Mouse (Mus musculus): Measurements from ENCODE around the gene Cox4i2. TPM values are rescaled to one million over a fixed set of nuclear protein-coding genes. Genes with fewer than 3 reads are reported as not detected.

Gene Cox4i2
- polyA plus RNA-seq, 2 experiments from 2014 or later: 0.46 TPM; not detected in 1

DNA sequence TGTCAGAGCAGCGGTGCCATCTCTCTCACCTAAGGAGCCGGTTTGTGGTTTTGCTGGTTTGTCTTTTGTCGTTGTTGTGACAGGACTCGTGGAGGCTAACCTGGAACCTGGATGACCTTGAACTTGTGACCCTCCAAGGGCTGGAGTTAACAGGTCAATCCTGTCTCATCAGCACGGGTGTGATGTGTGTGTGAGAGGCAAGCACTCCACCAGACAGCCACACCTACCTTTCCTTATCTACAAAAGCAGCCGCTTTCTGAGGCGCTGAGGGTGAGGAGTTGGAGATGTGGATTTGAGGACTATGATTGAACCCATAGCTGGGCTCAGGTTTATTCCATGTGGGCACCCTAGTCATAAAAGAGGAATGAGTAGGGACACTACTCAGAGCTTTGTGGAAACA lies 15.7 kb downstream of the Cox4i2 start:
- no peak for ATAC-seq

- no peak for ATAC-seq
Measured at GRCm38 (mm10) chr2:152771571-152771970, 17.6 kb downstream of the Cox4i2 start.

DNA sequence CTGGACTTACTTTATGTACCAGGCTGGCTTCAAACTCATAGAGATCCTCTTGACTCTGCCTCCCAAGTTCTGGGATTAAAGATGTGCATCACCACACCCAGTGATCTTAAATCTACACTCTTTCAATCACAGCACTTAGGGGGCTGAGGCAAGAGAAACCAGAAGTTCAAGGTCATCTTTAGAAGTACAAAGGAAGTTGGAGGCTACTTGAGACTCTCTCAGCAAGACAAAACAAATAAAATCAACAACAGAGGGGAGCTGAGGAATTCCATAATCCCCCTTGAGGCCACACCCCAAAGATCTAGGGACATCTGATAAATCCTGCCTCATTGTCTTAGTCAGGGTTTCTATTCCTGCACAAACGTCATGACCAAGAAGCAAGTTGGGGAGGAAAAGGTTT lies 18.3 kb downstream of the Cox4i2 start:
- ATAC-seq: no peak

DNA sequence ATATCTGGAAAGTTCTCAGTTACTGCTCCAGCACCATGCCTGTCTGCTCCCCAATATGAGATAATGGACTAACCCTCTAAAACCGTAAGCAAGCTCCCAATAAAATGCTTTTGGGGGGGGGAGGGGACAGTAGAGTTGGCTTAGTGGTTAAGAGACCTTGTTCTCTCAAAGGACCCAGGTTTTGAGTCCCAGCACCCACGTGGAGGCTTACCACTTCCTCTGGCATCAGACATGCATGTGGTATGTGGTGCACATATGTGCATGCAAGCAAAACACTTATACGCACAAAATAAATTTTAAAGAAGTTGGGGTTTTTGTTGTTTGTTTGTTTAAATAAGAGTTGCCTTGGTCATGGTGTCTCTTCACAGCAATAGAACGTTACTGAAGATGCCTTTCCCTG lies 21.4 kb downstream of the Cox4i2 start:
- peak; percentile 85 for ATAC-seq

- ATAC-seq: no peak
Measured at GRCm38 (mm10) chr2:152776019-152776418, 22.0 kb downstream of the Cox4i2 start.

DNA sequence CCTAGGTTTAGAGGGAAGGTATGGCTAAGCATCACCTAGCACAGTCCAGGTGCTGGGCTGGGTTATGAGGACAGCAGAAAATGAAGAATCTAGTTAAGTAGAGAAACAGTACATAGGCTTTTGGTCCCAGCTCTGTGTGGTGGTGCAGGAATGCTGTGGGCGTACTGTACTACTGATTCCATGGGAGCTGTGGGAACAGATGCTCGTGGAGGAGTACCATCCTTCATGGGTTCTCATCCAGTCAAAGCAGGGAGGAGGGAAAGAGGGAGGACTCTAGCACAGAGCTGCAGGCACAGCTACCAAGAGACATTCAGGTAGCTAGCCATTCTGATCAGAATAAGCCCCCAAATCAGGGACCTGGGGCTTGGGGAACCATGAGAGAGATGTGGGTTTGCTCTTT lies 22.5 kb downstream of the Cox4i2 start:
- no peak for ATAC-seq

DNA sequence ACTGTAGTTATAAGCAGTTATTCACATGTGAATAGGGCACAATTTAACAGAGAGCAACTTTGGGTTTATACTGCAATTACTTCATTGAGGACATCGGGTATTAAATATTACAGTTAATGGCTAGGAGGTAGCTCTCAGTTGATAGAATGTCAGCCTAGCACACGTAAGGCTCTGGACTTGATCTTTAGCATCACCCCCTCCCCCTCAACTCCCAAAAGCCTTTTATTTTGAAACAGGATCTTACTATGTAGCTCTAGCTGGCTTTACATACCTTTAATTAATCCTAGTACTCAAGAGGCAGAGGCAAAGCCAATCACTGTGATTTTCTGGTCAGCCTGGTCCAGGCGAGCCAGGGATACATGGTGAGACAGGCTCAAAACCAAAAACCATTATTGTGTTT lies 23.1 kb downstream of the Cox4i2 start:
- ATAC-seq: no peak

GRCm38 (mm10) chr2:152780466-152780865 lies 26.5 kb downstream of the Cox4i2 start:
- ATAC-seq: no peak

GRCm38 (mm10) chr2:152781031-152781711 lies 27.2 kb downstream of the Cox4i2 start:
- no peak for ATAC-seq

DNA sequence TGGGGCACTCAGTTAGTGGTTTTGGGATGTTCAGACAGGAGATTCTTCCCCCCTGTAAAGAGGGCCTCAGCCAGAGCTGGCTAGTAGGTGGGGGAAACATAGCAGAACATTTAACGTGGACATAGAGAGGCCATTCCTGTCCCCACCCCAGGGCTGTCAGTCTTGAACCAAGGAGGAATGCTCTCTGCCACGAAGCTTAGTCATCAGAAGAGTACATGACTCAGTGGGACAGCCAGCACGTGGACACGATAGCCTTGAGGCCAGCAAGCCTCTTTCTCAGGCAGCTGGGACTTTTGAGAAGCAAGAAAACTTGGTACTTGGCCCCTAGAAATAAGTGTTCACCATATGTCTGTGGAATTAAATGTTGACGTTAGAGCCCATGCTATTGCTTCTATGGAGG lies 28.7 kb downstream of the Cox4i2 start:
- no peak for ATAC-seq

GRCm38 (mm10) chr2:152783241-152783640 lies 29.3 kb downstream of the Cox4i2 start:
- no peak for ATAC-seq

- ATAC-seq: no peak
Measured at GRCm38 (mm10) chr2:152784640-152785039, 30.7 kb downstream of the Cox4i2 start.

DNA sequence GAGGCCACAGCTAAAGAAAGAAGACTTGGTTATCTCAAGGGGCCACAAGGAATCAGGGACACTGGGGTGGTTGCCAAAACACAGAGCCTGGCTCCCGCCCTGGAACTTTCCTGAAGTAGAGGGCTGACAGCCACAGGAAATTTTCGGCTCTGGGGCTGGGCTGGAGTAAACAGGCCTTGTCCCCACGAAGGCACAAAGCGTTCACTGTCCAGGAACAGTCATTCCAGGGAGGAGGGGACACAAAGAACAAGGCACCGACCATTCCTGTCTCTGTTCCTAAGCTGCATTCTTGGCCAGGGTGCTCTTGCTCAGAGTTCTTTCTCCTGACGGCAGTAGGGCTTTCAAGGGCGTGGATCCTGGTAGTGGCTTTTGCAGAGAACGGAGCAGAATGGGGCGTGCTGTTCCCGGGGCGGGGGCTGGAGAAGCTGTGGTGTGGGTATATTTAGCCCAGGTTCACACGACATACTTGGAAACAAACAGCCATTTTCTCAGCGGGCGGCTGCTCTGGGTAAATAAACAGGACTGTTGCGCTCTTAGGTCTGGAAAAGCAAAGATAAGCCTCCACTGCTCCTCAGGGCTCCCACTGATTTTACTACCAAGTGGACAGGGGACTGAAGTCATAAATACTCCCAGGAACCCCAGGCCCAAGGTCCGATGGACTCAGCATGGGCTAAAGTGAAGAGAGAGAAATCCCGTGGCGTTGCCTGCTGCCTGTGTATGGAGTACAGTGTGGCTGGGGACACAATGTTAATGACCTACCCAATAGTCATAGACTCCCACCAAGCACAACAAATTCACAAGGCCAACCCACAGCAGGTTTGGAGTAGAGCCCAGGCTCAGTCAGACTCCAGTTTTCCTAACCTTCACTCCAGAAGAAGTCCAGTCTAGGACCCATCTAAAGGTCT lies 31.7 kb downstream of the Cox4i2 start:
- no peak for ATAC-seq

GRCm38 (mm10) chr2:152787136-152787535 lies 33.2 kb downstream of the Cox4i2 start:
- ATAC-seq: no peak

- peak; percentile 53 for ATAC-seq
Measured at GRCm38 (mm10) chr2:152787543-152787942, 33.6 kb downstream of the Cox4i2 start.

DNA sequence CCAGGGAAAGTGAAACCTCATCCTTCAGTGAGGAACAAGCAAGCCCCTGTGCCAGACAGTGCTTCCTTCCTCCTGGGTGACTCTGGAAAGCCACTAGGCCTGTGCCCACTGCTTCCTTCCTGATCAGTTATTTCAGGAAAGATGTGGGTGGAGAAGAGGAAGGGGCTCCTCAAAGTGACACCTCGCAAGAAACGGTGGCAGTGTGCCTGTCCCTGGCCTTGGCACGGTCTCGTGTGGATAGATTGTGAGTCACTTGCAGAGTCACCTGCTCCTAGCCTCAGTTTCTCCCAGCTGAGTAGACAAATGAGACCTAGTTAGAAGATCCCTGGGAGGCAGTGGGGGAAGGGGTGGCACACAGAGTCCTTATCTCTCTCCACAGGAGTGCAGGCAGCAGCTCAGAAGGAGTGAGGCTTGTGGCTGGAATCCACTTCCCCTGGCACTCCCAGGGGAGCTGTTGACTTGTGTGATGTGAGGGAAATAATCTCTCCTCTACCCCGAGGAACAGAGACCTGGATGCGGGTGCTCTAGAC lies 35.0 kb downstream of the Cox4i2 start:
- peak; percentile 33 for ATAC-seq

DNA sequence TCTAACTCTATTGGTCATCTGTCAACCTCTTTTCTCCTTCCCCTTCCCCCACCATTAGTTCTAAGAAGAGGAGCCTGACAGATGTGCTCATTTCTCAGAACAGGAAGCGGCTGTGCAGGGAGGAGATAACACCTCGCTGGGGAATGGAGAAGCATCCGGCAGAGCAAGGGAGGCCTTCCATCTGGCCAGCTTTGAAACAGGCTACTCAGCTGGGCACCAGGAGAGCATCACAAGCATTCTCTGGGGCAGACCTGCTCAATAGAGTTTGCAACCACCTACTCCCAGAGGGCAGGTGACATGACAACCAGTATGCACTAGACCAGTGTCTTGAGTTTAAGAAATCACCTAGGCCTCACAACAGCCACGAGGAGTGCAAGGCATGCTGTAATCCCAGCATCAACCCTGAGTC lies 35.6 kb downstream of the Cox4i2 start:
- ATAC-seq: peak; percentile 79

DNA sequence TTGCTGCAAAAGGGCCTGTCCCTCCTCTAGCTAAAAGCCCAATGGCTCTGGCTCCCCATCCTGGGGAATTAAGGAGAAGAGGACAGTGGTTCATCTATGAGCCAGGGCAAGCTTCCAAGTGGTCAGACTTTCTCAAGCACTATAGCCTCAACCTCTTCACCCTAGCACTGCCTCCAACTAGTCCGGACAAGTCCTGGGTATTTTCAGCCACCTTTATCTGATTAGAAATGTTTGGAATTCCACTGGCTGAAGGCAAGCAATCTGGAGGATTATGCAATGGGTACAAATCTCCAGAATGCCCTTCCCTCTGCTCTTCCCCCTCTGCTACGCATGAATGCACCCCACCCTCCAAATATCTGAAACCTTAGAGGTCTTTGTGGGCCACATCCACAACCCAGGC lies 38.5 kb downstream of the Cox4i2 start:
- ATAC-seq: no peak

GRCm38 (mm10) chr2:152793381-152793780 lies 39.4 kb downstream of the Cox4i2 start:
- ATAC-seq: no peak

DNA sequence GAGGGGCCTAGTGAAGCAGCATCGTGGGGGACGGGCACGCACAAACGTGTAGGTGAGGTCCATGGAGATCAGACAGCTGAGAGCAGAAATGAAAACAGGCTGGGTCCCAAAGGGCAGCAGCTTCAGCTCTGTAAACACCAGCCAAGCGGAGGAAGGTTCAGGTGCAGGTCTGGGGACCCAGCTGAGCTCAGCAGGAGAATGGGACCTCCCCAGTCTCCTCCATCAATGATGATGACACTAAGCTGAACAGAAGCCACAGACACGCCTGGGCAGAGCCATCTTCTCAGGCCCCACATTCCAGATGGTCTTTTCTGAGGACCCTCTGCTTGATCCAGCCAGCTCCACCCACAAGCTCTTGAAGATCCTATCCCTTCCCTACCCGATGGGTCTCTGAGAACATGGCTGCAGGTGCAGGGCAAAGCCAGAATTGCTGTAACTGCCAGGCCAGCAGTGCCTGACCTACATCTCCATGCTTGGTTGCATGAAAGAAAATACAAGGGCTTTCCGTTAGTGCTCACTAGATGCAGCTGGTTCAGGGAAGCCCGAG lies 40.4 kb downstream of the Cox4i2 start:
- no peak for ATAC-seq

DNA sequence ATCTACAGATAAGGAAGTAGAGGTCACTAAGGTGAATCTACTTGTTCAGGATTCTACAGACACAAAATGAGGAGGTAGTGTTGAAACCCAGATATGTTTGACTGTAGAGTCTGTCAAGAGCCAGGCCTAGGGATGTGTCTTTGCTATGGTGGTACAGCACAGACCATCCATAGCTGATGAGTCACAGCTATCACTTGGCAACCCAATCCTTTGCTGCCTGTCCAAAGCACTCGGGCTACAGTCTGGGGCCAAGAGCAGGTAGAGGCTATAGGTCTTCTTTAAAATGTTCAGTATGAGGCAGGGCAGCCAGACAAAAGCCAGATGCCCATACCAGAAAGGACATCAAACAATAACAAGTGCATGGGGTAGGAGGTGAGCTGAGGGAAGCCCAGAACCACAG lies 43.6 kb downstream of the Cox4i2 start:
- ATAC-seq: no peak

DNA sequence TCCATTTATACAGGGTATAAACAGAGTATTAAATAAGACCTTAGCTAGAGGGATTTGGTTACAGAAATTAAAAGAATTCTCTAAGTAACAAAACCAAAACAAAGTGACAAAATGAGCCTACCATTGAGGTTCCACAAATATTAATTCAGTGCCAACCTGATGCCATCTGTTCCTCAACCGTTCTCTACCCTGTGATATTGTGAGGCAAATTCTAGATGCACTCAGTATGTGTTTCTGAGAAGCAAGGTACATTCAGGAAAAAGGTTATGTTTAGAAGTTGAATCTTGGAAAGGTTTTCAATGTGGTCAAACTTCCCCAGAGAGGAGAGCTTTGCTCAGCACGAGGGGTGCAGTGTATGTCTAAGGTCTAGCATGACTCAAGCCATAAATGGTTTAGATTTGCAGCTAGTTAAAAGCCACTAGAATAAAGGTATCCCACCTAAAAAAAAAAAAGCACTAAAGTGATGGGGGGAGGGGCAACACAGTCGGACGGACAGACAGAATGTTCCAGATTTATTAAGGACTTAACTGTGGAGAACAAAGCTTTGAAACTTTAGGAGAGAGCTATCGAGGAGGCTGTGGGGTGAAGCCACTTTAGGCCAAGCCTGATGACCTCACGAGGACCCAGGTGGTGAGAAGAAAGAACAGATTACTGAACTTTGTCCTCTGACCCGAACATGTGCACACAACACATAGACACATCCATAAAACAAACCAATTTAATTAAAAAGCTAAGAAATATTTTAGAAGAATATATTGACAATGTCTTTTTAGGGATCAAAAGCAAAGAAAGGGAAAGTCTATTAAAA lies 46.2 kb downstream of the Cox4i2 start:
- ATAC-seq: no peak

GRCm38 (mm10) chr2:152800762-152801113 lies 46.8 kb downstream of the Cox4i2 start:
- ATAC-seq: no peak
